Mouse (Mus musculus) stomach, embryonic 16.5 days (tissue): Measurements from ENCODE around the gene Ankrd33b. TPM values are rescaled to one million over a fixed set of nuclear protein-coding genes. Genes with fewer than 3 reads are reported as not detected.

Experiments
- ATAC-seq: fragments of 200-750 bp; cut with Nextera tagmentation; 2 replicates; pipeline ENCODE4 v1.8.0; 2017; ENCODE audit warnings: moderate number of reproducible peaks, moderate TSS enrichment; ENCODE audit not compliant: insufficient read depth, low FRiP score
- H3K27ac ChIP-seq: fragments of 300-500 bp; sonication (generic); 2 replicates; pipeline ENCODE4 v1.5.1; 2014; ENCODE audit warnings: low read length
- H3K27me3 ChIP-seq: fragments of 300-500 bp; sonication (generic); 2 replicates; pipeline ENCODE4 v1.6.1; 2014; ENCODE audit warnings: low read length, control low read depth, mixed read lengths; ENCODE audit not compliant: control insufficient read depth, insufficient read depth
- H3K36me3 ChIP-seq: fragments of 300-500 bp; sonication (generic); 2 replicates; pipeline ENCODE4 v1.6.1; 2014; ENCODE audit warnings: low read length; ENCODE audit not compliant: control insufficient read depth, insufficient read depth
- H3K4me1 ChIP-seq: fragments of 300-500 bp; sonication (generic); 2 replicates; pipeline ENCODE4 v1.6.1; 2014; ENCODE audit warnings: low read length, control low read depth, mixed read lengths; ENCODE audit not compliant: control insufficient read depth, insufficient read depth
- H3K4me2 ChIP-seq: fragments of 300-500 bp; sonication (generic); 2 replicates; pipeline ENCODE4 v1.6.1; 2014; ENCODE audit warnings: low read depth, low read length, mixed read lengths
- H3K4me3 ChIP-seq: fragments of 300-500 bp; sonication (generic); replicated peaks from 2 replicates; pipeline ENCODE4 v1.5.1; 2014; ENCODE audit warnings: mild to moderate bottlenecking, low read length
- H3K9ac ChIP-seq: fragments of 300-500 bp; sonication (generic); 2 replicates; pipeline ENCODE4 v1.6.1; 2014; ENCODE audit warnings: low read length
- H3K9me3 ChIP-seq: fragments of 300-500 bp; sonication (generic); replicated peaks from 2 replicates; pipeline ENCODE4 v1.6.1; 2016; ENCODE audit warnings: low read length, control low read depth; ENCODE audit not compliant: control insufficient read depth
- WGBS: fragments of 180-500 bp; shearing (Covaris S2); extraction: QIAGEN DNeasy Blood & Tissue Kit; methylation state at CpG from one replicate; pipeline ENCODE4 v1.1.7; 2014; 5-methylcytosine and 5-hydroxymethylcytosine counted together
- polyA plus RNA-seq: library from polyadenylated mRNA; unstranded; fragments of >200 nt; fragmentation: Nextera tagmentation; extraction: Ambion mirVana; gene quantifications from 2 replicates; pipeline ENCODE4 v1.2.1, GENCODE M21; 2015

Ankrd33b gene
- polyA plus RNA-seq, 1 experiment from 2014 or later = 0.46 TPM

DNA sequence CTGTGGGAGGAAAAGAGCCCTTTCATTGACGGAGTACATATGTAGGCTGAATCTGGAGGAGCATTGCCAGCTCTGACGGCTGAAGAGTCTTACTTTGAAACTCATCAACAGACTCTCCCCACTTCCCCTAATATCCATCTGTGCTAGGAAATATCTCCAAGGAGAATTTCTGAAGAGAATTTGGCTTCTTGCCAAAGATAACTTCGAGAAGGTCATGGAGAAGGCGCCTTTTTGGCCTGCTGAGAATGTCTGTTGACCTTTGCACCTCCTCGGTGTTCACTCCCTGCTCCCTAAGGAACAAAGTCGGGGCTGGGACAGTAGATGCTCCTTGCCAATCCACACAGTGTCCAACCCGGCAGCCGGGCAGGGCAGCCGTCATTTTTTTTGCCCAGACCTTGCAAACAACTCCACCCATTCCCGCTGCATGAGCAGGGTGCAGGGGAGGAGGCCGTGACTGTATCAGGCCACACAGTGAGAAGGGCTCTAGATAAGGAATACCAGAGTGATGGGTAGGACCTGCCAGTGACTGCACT is 14.5 kb upstream of the Ankrd33b start:
- Histone ChIP-seq H3K4me2 (no peak overlapping the region), H3K27me3 (no peaks in the 10 kb centered on the region), H3K9ac (no peak overlapping the region), H3K36me3 (no peaks in the 10 kb centered on the region), H3K9me3 (no peaks in the 10 kb centered on the region), H3K4me1 (0 out of 2 replicates have a peak, but pooled peaks cover 3% of the 10 kb centered on the region), H3K4me3 (no peak overlapping the region), H3K27ac (no peak overlapping the region)
- ATAC-seq = peak; percentile 47; the same call in 1 of the 2 replicates
- WGBS = 34% methylated on average over 11 of the region's 11 CpGs

DNA sequence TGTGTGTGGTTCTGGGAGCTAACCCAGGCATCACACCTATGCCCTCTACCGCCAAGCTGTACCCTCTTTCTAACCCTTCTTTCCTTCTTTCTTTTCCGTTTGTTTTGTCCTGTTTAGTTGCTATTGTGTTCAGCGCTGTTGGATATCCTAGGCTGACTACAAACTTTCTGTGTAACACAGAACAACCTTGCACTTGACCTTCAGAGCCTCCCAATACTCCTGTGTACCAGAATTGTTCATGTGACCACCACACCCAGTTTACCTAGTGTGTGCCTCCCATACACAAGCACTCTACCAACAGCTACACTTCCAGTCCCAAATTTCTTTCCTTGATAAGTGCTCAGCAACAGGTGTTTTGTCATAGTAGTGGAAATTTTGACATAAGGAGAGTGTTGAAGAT is 11.9 kb upstream of the Ankrd33b start:
- 0 out of 2 replicates have a peak, but pooled peaks cover 3% of the 10 kb centered on the region for H3K4me1 ChIP-seq
- WGBS = 83% methylated on average over 3 of the region's 3 CpGs
- no peak overlapping the region for H3K9ac ChIP-seq
- no peak overlapping the region for H3K27ac ChIP-seq
- ATAC-seq = no peak
- no peak overlapping the region for H3K4me3 ChIP-seq
- no peaks in the 10 kb centered on the region for H3K36me3 ChIP-seq
- H3K9me3 ChIP-seq = no peaks in the 10 kb centered on the region
- H3K27me3 ChIP-seq = no peaks in the 10 kb centered on the region
- H3K4me2 ChIP-seq = no peak overlapping the region

DNA sequence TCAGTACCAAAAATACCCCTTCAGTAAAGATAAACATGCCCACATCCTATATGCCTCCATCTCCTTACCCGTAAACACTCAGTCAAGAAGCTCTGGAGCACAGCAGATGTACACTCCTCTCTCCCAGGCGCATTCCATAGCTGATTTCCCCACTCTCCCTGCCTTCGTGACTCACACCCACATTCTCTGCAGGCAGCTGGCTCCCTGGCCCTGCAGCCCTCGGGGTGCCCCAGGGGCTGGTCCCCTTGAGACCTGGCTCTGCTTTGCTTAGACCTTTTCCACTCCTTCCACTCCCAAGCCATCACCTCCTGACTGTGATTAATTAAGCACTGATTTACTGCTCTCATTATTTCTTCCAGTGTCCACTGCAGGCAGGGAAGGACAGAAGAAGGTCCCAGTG is 7.7 kb upstream of the Ankrd33b start:
- ATAC-seq = no peak
- Histone ChIP-seq H3K4me1 (no peaks in the 10 kb centered on the region), H3K9ac (no peak overlapping the region), H3K36me3 (no peaks in the 10 kb centered on the region), H3K4me3 (no peak overlapping the region), H3K27me3 (no peaks in the 10 kb centered on the region), H3K9me3 (no peaks in the 10 kb centered on the region), H3K27ac (no peak overlapping the region), H3K4me2 (no peak overlapping the region)
- WGBS = 20% methylated on average over 4 of the region's 4 CpGs

DNA sequence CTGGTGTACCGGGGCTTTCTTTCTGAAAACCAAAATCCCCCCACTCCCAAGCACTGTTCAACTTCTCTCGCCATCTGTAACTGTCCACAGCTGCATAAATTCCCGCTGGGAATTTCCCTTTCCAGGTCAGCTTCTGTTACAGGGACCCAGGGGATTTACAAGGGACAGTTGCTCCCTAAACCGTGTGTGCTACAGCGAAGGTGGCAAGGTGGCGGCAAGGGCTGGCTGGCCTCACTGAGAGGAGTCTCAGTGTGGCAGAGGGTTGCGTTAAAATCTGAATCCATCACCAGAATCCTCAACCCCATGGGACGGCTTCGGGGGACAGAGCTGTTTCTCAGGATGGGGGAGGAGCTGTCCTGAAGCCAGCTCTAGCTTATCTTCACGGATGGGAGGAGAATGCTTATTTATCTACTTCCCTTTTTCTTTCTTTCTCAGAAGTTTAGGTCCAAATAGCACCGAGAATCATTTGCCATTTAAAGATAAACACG is 1.6 kb upstream of the Ankrd33b start:
- no peak for ATAC-seq
- Histone ChIP-seq H3K4me1 (peaks cover 12% of the 10 kb centered on the region), H3K27ac (no peak overlapping the region), H3K27me3 (peaks cover 37% of the 10 kb centered on the region), H3K4me2 (no peak overlapping the region), H3K9ac (no peak overlapping the region), H3K9me3 (no peaks in the 10 kb centered on the region), H3K4me3 (no peak overlapping the region), H3K36me3 (no peaks in the 10 kb centered on the region)
- WGBS = 9% methylated on average over 12 of the region's 12 CpGs

DNA sequence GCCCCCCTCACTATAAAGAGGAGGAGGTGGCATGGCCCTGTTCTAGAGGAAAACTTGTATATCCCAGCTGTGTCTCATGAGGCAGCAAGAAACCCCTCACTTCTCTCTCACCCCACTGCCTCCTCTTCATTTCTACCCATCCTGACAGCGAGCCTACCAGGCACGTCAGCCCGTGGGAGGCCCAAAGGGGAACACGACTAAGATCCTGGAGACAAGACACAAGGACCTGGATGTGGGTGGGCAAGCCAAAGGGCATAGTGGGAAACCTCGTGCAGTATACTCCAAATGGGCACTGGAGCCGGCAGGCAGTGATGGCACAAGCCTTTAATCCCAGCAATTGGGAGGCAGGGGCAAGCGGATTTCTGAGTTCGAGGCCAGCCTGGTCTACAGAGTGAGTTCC is 1.0 kb upstream of the Ankrd33b start:
- H3K4me3 ChIP-seq = no peak overlapping the region
- H3K9ac ChIP-seq = no peak overlapping the region
- WGBS = 26% methylated on average over 8 of the region's 8 CpGs
- ATAC-seq = no peak
- H3K27me3 ChIP-seq = peaks cover 37% of the 10 kb centered on the region
- peaks cover 12% of the 10 kb centered on the region for H3K4me1 ChIP-seq
- H3K36me3 ChIP-seq = no peaks in the 10 kb centered on the region
- no peaks in the 10 kb centered on the region for H3K9me3 ChIP-seq
- H3K27ac ChIP-seq = no peak overlapping the region
- H3K4me2 ChIP-seq = no peak overlapping the region

DNA sequence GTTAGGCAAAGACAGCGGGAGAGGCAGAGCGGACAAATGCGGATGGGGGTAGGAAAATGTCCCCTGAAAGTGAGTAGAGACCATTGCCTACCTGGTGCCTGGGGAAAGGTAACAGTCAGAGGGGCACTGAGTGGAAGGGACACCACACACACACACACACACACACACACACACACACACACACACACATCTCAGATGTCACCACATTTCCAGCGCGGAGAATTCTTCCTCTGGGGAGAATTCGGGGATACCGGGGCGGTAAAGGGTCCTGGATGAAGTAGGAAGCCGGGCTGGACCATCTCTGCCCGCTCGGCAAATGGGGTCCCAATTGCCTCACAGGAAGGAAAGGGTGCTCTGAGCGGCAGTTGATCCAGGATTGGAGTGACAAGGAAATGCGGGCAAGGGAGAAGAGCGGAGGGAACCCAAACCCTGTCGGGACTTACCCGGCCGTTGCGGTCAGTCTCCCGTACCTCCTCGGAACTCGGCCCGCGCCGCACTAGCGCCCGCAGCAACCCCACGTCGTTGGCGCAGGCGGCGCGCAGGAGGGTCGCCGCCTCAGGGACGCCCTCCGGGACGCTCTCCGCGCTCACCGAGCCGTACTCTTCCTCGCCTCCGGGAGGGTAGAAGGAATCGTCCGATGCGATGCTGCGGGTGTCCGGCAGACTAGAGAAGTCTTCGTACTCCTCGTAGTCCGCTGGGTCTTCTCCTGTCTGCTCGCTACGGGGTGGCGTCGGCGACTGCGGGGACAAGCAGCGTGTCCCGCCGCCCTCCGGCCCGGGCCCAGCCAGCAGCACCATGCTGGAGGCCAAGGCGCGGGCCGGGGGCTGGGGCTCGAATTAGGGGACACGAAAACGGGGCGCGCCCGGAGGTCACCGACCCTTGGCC is 688 bp downstream of the Ankrd33b start:
- H3K4me3 ChIP-seq = peak overlapping the region; percentile 62
- WGBS = under 1% methylated on average over 72 of the region's 72 CpGs

DNA sequence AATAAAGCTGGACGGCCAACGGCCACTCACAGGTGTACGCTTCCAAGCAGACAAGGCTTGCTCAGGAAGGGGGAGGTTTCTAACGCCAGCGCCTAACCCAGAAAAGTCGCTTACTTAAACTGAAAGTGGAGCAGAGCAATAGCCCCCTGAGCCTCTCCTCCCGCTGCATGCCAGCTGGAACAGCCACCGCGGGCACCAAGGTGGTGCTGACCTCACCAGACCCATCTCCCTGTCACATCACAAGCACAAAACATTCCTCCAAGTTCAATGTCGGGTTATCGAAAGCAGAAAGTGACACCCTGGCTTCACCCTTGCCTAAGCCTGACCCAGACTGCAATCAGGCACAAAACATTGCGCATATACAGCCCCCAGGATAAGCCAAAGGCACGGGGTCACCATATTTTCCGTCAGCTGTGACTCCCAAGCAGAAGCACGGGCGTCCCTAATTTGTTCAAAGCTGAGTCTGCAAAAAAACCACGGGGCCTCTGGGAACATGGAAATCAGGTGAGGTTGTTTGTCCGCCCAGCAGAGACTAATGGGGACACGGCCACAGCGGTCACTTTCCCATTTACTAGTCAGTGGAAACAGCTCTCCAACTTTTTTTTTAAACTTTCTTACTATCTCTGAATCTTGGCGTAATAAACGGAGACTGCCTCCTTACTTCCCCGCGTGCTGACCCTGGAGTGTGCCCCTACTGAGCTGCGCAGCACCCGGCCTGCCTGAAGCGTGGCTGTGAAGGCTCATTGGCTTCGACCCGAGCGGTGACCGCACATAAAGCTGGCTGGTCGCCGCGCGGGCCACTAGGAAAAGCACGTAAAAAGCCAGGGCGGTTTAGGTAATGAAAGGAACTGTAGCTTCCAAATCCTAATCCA is 1.6 kb downstream of the Ankrd33b start:
- no peak for ATAC-seq
- peak overlapping the region; percentile 100 for H3K4me2 ChIP-seq
- H3K4me1 ChIP-seq = peaks cover 12% of the 10 kb centered on the region
- no peaks in the 10 kb centered on the region for H3K36me3 ChIP-seq
- 4% methylated on average over 37 of the region's 37 CpGs for WGBS
- no peak overlapping the region for H3K9ac ChIP-seq
- no peaks in the 10 kb centered on the region for H3K9me3 ChIP-seq
- peaks cover 37% of the 10 kb centered on the region for H3K27me3 ChIP-seq
- peak overlapping the region; percentile 62 for H3K4me3 ChIP-seq
- H3K27ac ChIP-seq = no peak overlapping the region

More for the DNA sequence above, 688 bp downstream of the Ankrd33b start:
- Histone ChIP-seq H3K9ac (peak overlapping the region; percentile 68), H3K27me3 (peaks cover 37% of the 10 kb centered on the region), H3K4me2 (peak overlapping the region; percentile 100), H3K4me1 (peaks cover 12% of the 10 kb centered on the region), H3K27ac (no peak overlapping the region), H3K36me3 (no peaks in the 10 kb centered on the region), H3K9me3 (no peaks in the 10 kb centered on the region)
- 0 out of 2 replicates have a peak, but pooled peaks have one; percentile 24 for ATAC-seq

DNA sequence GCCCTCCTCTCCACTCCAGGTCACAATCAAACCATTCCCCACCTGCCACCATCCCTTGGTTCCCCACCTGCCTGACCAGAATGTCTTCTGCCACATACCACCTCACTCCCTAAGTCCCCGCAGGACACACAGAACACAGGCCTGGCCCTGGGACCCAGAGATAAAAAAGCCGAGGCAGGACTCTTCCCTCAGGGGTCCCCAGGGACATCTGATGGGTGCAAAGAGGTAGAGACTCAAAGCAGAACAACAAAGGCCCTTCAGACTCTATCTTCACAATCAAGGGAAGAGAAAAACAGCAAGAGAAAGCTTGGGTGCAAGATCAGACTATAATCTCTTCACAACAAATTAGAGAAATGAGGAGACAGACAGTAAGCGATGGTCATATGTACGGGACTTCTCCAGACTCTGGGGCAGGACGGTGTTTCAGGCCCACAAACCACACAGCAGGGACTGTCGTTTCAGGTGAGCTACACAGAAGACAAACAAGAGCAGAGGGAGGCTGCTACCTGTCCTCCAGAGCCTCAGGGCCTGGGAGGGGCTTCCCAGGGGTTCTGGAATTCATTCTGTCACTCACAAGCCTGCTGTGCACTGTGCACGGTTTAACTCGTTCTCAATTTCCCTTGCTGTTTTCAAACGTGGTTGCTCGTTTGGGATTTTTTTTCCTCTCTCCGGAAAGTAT is 2.3 kb downstream of the Ankrd33b start:
- no peak overlapping the region for H3K9ac ChIP-seq
- no peak overlapping the region for H3K27ac ChIP-seq
- H3K27me3 ChIP-seq = peaks cover 37% of the 10 kb centered on the region
- peak overlapping the region; percentile 100 for H3K4me2 ChIP-seq
- no peaks in the 10 kb centered on the region for H3K36me3 ChIP-seq
- H3K4me3 ChIP-seq = peak overlapping the region; percentile 62
- no peak for ATAC-seq
- H3K9me3 ChIP-seq = no peaks in the 10 kb centered on the region
- peaks cover 12% of the 10 kb centered on the region for H3K4me1 ChIP-seq
- WGBS = 37% methylated on average over 11 of the region's 11 CpGs
